Mouse (Mus musculus) heart, postnatal 4 days (tissue): ENCODE results near the gene Znhit6. TPM values are rescaled to one million over a fixed set of nuclear protein-coding genes. Genes with fewer than 3 reads are reported as not detected.
A peak's percentile ranks its signal among the peaks of the same experiment; 100 is the strongest.

Experiments
- DNase-seq: peaks from one replicate; pipeline ENCODE4 v3.0.0; 2021
- total RNA-seq, 2 experiments: library from RNA; stranded (reverse); gene quantifications; 2 replicates each; pipeline ENCODE4 v1.2.3; 2021

The Znhit6 gene
- total RNA-seq, 2 experiments from 2014 or later, result 14.9 to 15.2 TPM

DNA sequence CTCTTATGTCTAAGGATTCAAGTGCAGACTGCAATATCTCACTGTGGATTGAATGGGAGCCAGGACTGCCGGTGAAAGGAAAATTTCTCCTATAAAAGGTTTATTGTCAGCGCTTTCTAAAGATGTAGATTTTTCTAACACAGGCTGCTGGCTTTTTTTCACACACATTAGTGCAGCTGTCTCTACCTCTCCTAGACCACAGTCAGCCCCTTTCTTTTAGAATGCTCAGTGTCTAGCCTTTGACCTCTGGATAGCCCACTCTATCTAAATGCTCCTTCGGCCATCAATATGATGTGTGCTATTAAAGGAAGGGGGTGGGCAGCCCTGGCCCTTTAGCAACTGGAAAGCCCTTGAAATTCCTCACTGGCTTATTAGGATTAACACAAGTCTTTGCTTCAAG, 70.0 kb downstream of the Znhit6 start:
- DNase-seq, result no peak

DNA sequence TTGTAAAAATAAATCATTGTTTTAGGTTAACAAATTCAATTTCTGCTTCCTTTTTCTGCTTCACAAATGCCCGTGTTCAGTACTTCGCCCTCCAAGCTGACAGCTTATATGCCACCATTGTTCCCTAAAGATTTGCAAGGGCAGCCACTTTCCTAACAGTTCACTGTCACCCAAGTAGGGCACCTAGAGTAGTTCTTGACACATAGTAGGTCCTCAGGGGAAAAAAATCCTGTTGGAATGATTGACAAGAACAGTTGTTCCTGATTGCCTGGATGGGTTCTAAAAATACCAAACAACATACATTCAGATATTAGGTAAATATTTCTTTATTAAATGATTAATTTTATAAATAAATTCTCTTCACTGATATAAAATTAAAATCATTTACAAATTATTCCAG, 70.7 kb downstream of the Znhit6 start:
- no peak for DNase-seq

DNA sequence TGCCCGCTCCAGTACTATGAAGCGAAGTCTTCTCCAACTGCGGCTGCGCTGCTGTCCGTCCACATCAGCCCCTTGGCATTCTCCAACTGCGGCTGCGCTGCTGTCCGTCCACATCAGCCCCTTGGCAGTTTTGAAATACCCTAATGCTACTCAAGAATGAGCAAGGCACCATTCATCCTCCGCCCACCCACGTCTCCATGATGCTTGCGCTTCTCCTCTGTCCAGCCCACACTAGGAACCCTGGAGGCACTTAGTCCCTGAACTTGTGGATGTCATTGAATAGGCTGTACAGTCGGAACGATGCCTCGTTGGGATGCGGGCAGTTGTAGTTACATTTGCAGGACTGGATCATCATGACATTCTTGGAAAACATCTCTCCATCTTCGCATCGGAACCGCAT, 71.4 kb downstream of the Znhit6 start:
- DNase-seq, result no peak

DNA sequence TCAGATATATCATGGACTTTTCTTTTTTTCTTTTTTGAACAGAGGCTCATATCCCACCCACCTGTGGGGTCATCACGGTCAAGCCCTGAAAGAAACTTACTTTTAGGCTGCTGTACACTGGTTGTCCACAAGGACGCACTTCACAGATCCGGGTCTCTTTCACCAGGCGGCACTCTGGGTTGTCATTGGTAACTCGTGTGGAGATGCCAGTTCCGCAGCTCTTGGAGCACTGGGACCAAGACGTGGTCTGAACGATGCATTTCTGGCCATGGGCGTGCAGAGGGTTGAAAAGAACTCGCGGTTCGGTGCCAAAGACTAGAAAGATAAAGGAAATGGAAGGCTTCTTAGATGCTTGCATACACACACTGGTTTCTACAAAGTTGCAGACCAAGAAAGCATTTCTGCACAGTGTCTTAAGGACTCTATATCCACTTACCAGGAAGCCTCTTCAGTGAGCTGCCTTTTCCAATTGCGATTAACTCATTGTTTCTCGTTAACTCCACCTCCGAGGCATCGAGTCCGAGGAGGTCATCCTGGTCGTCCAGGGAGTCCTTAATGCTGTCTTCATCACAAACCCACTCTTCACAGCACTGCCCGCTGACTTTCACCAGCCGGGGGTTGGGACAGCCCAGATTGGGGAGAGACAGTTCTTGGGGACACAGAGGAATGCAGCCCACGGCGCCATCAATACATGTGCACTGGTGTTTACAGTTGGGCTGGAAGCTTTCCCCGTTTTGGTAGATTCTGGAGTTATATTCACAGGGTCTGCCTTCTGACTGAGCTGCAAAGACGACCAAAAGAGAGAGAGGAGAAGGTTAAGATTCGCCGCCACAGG, 72.3 kb downstream of the Znhit6 start:
- peak; percentile 59 for DNase-seq

DNA sequence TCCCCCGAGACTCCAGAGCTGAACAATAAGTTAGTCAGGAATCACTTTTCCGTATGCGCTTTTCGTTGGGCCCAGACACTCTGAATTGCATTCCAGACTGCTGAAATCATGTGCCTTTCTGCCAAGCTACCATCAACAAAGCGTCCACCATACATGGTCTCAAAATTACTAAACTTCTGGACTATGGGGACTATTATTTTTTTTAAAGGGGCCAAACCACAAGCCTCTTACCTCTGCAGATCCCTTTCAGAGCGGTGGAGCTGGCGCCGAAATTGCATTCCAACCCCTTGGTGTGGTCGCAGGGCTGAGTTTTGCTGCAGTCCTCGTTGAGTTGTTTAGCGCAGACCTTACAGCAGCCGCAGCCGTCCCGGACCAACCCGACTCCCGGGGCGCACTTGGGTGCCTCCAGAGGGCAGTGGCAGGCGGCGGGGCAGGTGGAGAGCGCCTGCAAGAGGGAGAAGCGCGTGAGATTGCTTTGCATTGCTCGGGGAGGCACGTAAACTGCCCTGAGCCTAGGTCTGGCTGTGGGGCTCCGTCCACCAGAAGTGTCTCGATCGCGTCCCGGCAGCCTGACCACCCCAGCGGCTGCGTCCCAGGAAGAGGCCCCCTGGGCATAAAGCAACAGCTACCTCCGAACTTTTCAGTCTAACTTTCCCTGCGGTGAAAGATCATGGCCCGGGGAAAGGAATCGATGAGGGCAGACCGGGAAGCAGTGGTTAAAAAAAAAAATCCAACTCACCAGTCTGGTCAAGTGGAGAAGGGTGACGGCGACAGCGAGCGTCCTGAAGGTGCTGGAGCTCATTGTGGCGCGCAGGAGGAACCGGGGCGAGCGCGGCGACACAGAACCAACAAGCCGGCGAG, 73.2 kb downstream of the Znhit6 start:
- peak; percentile 77 for DNase-seq

DNA sequence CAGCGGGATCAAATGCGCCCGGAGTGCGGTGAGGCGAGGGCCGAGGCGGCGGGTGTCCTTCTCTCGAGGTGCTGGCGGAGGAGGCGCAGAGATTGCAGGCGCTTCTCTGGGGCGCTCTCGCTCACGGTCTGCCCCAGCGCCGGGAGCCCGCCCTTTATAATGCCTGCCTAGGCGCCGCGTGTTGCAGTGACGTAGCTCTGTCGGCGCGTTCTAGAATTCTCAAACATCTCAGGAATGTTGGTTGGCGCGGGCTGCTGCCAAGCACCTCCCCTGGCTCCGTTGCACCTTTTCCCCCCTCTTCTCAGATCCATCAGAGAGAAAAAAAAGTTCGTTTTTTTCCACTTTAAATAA, 73.8 kb downstream of the Znhit6 start, which contains the start of gene Ccn1:
Gene Ccn1, minus strand, starts transcription at position 130 of the 351 bp plus-strand sequence.
- peak; percentile 94 for DNase-seq

DNA sequence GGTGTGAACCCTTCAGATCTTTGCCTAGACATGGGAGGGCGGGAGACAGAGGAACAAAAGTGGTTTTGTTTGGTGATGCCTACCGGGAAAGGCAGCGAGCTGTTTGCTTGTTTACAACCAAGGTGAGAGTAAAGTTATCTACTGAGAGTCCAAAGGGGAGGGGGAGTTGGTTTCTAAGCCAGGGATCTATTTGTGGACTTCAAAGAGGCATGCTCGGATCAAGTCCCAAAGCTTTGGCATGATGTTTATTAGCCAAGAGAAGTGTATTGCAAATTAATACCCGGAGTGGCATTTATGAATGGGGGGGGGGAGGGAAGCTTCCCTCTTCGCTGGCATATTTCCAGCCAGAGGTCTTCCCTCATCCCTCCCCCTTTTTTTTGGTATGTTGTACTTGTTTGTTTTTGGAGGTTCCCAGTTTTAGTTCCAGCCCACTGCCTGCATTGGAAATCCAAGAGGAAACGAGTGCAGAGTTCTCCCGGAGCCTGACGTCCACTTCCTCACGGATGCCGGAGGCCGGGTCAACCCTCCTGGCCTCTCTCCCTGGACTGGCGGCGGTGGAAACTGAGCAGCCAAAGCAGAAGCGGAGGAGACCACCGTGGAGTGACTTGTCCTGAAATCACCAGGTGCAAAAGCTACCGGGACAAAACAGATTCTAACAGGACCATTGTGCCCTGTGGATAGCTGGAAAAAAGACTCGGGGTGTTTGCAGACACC, 74.5 kb downstream of the Znhit6 start:
- DNase-seq, result peak; percentile 77

DNA sequence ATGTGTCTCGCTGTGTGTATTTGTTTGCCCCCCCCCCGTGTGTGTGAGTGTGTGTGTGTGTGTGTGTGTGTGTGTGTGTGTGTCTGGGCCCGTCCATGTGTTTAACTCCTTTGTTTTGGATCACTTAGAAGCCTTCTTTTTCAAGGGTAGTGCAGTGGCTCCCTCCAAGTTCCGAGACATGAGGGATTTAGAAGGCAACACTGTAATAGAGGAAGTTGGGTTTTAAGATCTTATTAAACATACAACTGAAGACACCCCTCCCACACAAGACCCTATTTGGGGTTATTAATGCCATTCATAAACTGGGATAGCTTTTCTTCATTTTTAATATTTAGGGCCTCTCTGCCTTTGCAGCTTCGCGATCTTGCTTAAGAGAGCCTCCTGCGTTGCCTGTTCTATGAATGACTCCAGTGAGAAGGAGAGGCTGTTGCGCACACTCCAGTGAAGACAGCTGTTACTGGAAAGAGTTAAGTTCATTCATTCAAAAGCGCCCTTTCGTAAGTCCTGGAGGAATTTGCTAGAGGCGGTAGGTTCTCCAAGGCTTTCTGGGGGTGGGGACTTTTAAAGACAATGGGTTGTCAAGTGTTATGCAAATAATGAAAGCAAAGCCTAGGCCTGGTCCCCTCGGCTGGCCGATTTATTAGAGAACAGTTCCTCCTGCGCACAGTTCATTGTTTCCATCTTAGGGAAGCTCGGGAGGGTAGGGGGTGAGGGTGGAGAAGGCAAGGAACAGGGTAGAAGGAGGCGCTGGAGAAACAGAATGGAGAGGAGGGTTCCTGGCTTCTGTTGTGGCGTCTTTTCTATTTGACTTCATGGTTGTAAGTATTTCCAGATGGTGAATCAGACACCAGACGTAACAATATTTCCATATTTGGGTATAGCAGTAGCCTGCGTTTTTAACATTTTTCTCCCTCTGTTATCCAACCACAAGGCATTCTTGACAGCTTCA, 75.3 kb downstream of the Znhit6 start:
- peak; percentile 42 for DNase-seq

DNA sequence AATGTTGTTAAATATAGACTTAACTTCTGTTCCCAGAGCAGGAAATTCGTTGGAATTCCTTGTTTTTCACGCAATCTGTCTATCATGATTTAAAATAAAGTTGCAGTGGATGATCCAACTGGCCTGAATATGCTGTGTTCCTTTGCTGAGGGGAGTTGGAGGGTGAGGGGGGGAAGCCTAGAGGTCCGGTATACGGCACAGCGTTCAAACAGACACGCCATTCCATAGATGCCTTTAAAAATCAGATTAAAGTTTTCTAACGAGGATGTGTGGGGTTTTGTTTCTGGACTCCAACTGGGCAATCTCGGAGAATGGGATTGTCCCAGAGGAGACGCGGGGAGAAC, 75.9 kb downstream of the Znhit6 start:
- DNase-seq, result no peak

DNA sequence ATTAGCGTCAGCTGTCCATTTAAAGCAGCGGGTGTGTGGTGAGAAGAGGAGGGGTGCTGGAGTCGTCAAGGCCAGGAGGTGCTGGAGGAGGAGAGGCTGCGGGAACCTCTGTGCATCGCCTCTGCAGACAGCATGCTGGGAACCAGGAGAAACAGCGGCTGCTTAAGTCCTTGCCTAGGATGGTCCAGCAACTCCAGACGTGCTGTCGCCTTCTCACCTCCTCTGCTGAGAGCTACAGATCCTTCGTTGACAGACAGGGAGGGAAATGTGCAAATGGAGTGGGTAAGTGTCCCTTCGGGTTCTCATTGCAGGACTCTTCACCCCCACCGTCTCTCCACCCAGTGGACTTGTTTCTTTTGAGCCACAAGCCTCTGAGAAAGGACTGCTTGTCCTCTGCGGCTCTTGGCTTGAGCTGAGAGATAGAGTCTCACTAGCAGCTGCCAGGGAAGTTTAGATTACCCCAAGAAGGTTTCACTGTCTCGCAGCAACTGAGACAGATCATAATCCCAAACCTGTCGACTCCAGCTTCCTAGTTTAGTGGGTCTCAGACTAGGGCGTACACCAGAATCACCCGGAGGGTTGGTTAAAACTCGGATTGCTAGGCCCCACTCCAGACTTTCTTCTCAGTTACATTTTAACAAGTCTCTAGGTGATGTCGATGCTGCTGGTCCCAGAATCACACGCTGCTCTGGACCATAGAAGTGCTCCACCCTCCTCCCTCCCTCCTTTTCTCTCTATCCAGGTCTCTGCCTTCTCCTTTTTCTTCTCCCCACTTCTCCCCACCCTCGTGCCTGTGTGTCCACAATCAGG, 76.5 kb downstream of the Znhit6 start:
- peak; percentile 57 for DNase-seq

DNA sequence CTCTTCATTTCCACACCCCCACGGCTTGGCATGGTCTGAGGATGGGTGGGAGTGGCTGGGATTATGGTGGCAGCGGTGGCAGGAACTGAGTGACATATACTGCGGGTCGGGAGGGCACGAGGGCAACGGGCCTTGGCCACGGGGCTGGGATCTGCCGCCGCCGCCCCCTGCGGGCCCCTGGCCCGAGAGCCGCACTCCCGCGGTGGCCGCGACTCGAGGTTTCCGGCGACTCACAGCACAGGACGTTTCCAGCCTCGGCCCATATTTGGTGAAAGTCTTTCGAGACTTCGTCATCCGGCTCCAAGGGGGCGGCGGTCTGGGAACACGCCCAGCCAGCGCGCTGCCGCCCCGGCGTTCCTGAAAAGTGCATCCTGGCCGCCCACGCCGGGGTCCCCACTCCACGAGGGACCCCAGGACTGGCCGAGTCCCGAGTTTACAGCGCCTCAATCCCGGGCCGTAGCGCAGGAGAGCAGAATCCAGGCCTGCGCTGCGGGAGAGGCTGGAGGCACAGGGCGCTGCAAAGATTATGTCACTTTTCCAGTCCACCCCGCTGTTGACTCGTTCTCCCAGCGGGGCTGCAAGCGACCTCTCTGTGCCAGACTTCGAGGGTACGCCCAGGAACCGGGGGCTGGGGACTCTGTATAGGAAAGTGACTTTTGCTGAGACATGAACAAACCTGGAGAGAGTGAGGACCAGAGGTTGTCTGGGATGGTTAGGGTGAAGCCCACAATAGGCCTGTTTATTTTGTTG, 77.4 kb downstream of the Znhit6 start:
- DNase-seq, result peak; percentile 89

DNA sequence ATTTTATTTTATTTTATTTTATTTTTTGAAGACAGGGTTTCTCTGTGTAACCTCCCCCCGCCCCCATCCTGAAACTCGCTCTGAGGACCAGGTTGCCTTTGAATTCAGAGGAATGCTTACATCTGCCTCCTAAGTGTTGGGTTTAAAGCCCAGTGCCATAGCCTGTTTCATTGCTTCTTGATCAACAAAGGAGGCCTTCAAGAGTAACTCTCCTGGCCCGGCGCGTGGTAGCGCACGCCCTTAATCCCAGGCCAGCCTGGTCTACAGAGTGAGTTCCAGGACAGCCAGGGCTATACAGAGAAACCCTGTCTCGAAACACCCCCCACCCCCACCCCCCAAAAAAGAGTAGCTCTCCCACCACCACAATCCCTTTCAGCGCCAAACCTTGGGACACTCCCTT, 78.0 kb downstream of the Znhit6 start:
- no peak for DNase-seq

Other genes starting within 250 kb of the Znhit6 start
- gene Ccn1, start 73.8 kb downstream of the Znhit6 start, total RNA-seq, result 10 to 100 TPM; 50.7 to 73.3 TPM
- gene Ddah1, start 182.5 kb downstream of the Znhit6 start, total RNA-seq, result 10 to 100 TPM; 15.5 to 15.9 TPM